Mouse (Mus musculus): ENCODE measurements around the gene Ate1.
"Not testable (repeated sequence)": the region's sequence is repeated elsewhere in the genome, so short reads cannot be mapped to it uniquely, and the experiment has no call there.

The Ate1 gene

DNA sequence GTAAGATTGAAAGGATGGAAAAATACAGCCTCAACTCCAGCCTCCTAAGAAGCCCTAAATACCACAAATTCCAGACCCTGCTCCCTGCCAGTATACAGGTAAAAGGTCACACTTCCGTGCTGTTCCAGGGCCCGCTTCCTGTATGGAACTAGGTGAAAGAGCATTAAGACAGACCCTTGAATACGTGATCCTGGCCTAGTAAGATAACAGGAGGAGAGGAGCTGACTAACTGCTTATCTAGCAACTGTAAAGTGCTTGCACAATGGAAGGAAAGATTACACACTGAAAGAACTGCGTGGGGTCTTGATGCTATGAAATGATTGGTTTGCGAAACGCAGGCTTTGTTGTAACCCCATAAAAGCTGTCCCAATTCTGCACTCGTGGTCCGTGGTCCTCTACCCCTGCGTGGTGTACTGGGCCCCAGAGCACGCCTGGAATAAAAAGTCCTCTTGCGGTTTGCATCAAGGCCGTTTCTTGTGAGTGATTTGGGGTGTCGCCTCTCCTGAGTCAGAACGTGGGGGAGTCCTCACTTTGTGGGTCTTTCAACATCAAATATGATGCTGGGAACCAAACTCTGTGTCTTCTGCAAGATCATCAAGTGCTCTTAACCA lies 748 bp upstream of the Ate1 start:
- DNase-seq (ENCODE audit: low spot score in 2 of 2): no peak

DNA sequence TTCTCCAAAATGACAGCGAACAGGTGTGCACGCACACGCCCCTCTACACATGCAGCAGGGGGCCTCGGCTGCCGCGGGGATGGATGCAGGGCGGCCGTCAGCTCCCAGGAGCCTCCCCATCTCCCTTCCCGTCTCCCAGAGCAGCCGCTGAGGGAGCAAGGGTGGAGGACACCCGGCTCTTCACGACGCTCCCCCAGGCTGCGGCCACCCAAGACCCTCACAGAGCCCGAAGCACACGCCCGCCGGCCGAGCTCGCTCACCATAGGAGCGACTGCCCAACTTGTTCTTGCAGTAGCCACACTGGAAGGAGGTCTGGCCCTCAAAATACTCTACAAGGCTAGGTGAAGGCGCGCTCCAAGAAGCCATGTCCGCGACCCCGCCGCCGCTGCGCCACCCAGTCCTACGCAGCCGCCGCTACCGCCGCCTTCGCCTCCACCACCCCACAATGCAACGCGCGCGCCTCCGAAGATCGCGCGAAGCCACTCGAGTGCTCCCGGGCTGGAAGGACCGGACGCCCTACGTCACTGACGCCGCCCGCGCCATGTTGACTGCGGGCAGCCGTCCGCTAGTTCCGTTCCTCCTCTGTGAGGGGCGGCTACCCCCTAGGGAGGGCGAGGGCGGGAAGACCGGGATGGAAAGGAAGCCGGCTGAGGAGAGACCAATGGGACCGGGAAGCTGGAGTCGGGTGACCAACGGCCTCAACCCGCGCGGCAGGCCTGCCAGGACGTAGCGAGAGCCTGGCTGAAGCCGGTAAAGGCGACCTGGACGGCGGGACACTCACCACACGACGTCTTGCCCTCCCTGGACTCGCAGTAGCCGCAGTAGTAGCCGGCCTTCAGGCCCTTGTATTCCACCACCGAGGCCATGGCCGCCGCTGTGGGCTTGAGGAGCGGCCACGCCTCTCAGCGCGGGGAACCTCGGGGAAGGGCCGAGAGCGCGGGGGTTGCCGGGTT lies 797 bp downstream of the Ate1 start:
- peak; percentile 98 to 99 for DNase-seq (ENCODE audit: low spot score in 2 of 2)

DNA sequence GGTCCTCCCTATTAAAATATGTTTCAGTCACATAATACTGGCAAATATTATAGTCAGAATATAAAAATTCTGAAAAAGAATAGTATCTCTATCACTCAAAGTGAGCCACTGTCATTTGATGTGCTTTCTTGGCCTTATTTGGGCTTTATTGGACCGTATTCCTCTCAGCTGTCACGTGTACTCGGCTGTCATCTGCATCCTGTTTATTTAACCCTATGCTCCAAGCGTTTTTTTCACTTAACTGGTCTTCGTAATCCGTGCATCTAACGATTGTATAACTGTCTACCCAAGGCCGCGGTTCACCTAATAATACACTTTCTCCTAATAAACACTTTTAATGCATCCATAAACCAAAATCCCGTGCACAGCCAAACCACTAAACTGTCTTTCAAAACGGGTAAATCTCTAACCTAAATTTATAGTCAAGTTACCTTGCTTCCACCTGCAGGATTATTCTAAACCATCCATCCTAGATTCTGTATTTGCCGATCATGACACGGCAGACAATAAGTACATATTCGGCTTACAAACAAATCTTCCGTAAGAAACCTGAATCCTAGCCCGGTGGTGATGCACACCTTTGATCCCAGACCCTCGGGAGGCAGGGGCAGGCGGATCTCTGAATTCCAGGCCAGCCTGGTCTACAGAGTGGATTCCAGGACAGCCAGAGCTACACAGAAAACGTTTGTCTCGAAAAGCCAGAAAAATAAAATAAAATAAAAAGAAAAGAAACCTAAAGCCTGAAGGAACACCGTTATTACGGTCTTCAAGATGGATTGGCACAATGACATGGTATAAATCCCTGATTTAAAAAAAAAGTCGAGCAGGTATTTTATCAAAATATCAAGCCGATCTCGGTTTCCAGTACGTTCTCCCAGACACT lies 1.7 kb downstream of the Ate1 start:
- no peak for DNase-seq (ENCODE audit: low spot score in 2 of 2)

DNA sequence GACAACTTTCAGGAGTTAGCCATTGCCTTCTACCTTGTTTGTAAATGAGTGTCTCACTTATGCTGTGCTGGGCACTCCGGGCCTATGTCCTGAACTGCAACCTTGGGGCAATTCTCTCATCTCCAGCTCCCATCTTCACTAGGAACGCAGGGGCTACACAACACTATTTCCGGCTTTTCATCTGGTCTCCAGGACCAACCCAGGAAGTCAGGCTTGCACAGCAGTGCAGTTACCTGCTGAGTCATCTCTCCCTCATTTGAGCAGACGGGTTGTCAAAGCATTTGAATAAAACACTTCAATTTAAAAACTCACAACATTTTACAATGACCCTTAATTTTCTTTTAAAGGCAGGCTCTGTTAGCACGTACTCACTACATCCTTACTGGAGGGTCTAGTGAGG lies 9.9 kb downstream of the Ate1 start:
- no peak for DNase-seq (ENCODE audit: low spot score in 2 of 2)

DNA sequence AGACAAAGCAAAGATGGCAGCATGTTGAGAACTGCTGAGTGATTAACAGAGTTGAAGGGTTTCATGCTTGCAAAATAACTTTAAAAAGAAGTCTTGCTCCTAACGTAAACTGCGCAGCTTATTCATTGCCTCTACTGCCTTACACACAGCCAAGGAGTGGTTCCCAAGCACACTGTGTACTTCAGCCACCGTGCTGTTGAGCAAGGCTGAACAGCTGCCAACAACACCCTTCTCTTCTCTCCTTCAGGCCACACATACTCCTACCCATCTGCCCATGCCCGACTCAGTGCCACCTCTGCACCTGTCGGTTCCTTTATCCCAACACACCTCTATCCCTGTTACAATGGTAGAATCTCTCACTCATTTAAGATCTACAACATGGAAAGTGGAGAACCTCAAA lies 17.2 kb downstream of the Ate1 start:
- no peak for DNase-seq (ENCODE audit: low spot score in 2 of 2)

DNA sequence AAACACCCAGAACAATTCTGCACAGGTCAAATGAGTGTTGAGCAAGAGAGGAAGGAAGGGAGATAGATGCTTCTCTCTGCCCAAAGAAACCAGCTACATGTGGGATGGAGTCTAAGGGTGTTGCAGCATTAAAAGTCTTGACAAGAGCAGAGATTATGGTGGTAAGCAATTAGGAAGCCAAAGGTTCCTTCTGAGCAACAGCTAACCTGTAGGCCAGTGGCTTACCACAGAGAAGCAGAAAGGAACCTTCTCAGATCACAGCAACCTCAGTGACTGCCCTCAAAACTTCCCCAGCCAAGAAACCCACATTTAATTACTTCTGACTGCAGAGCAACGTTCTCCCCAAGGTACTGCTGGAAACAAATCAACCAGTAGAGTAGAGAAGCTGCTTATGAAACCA lies 18.7 kb downstream of the Ate1 start:
- no peak for DNase-seq (ENCODE audit: low spot score in 2 of 2)

DNA sequence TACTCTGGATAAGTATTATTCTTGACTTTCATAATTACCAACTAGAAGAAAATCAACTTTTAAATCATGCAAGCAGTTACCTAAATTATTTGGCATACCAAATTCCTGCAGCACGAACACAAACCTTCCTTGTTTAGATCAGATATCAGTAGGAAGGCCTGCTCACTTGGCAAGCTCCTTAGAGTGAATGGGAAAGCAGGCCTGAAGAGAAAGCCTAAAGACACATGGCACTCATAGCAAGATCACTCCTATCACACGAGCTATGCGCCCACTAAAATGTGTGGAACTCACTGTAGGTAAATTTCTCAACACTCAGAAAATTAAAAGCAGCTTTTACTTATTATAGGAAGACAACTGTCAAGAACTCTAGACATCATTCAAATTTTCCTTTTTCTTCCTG lies 26.8 kb downstream of the Ate1 start:
- no peak for DNase-seq (ENCODE audit: low spot score in 2 of 2)

DNA sequence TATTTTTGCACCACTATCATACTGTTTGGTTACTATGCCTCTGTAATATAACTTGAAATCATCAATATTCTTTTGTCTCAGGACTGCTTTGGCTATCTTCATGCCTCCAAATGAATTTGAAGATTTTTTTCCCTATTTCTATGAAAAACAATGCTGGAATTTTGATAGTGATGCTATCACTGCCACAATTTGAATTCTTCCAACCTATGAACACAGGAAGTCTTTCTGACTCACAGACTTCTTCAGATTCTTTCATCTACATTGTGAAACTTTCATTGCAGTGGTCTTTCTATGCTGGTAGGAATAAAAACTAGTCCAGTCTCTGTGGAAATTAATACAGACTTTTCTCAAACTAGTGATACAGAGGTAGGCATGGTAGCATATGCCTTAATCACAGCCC lies 28.1 kb downstream of the Ate1 start:
- DNase-seq (ENCODE audit: low spot score in 2 of 2): no peak

DNA sequence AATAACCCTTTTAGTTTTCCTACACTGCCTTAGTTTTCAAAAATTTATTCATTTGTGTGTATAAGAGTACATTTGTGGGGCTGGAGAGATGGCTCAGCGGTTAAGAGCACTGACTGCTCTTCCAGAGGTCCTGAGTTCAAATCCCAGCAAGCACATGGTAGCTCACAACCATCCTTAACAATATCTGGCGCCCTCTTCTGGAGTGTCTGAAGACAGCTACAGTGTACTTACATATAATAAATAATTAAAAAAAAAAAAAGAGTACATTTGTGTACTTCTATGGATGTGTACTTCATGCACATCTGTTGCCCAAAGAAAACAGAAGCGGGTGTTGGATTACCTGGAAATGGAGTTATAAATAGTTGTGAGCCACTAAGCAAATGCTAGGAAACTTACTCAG lies 41.2 kb downstream of the Ate1 start:
- not testable (repeated sequence) for DNase-seq (ENCODE audit: low spot score in 2 of 2)

DNA sequence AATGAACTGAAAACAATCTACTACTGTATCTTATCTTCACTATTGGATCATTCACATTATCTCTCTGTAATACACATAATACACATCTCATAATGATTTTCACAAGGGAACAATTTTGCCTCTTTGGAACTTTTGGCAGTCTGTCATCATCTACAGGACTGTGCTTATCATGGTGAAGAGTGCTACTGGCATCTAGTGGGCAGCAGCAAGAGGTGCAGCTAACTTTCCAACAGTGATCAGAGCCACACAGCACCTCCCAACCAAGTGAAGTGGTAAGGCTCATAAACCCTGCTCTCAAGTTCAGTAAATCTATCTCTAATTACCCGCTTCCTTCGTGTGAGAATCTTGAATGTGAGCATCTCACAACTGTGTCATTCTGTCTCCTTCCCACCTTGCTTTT lies 44.2 kb downstream of the Ate1 start:
- DNase-seq (ENCODE audit: low spot score in 2 of 2): peak in 1 of 2 experiments; percentile 50

DNA sequence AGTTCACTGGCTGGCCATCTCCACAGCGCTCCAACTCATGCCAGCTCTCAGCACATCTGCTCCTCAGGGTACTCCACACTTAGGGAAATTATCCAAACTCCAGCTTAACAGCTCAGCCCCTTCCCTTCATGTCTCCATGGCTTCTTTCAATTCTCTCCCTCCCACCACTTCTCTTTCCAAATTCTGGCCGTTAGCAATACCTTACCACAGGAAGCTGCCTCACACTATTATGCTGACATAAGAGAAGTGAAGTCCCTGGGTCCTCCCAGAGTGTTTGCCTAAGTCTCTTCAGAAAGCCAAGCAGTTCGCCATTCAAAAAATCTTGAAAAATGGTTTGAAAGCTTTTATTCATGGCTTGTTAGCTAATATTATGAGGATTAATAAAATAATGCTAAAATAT lies 46.3 kb downstream of the Ate1 start:
- no peak for DNase-seq (ENCODE audit: low spot score in 2 of 2)

DNA sequence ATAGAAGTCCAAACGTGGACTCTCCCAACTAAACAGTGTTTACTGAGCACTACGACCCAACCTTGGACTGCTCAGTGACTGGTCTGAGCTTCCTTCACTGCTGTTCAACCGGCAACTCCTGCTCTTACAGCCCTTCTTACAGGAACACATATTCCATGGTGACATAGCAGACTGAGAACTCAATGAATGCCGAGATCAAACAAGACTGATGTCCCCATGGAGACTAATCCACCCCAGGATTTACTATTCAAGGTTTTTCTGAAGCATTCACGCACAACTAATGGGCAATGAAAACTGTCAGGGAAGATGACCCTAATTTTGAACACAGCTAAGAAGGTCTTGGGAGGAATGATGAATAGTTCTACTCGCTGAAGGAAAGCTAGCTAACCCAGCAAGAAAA lies 47.5 kb downstream of the Ate1 start:
- DNase-seq (ENCODE audit: low spot score in 2 of 2): no peak

DNA sequence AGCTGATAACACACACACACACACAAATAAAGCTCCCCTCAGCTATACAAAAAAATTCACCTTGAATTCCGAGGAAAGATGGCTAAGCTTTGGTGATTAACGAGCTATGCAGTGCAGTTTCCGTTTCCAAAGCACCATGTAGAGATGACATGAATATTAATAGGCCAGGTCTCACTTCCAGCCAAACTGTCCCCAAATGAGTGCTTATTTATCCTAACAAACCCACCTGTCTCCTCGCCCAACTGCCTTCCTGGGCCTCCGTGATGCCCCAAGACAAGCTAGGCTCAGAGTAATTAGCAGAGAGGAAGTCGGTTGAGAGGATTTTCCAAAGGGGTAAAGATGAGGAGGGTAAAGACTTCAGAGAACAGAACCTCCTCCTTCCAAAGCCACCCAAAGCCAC lies 49.1 kb downstream of the Ate1 start:
- no peak for DNase-seq (ENCODE audit: low spot score in 2 of 2)

DNA sequence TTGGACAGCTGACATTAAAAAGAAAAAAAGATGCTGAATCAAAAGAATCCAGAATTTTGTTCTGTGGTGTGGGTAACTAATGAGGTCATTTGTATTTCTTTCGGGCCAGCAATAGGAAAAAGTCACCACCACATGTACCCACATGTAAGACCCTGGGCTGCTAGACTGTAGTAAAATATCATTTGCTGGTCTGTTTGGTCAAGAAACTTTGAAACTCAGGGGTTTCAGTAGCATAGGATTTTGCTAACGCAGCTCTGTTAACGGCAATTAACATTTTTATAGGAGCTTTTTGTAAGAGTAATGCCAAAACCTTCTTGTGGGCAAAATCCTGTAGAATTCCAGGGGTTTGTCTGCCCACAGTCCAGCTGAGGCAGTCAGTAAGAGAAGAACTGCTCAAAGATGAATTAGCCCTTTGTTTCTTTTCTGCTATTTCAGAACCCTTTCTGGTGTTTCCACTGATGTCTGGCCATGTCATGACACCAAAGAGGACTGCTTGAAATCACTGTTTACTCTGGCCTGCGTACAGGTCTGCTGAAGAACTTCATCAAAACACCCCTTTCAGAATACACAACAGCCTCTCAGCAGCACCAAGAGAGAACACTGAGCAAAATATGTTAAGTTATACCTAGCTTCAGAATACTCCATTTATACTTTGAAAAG lies 64.5 kb downstream of the Ate1 start:
- DNase-seq (ENCODE audit: low spot score in 2 of 2): no peak

DNA sequence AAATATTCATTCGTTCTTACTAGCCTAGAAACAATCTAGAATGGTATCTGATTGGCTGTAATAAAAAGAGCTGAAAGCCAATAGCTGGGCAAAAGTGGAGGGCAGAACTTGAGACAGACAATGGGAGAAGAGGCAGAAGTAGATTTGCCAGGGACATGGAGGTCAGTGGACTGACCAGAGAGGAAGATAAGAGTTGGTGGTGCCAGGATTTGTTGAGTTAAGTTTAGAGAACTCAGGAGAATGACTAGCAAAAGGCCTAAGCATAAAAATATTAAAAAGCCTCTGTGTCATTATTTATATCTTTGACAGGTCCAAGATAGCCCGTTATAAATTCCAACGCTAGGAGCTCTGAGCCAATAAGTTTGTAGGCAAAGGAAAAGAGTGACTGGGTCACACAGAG lies 65.9 kb downstream of the Ate1 start:
- DNase-seq (ENCODE audit: low spot score in 2 of 2): no peak

DNA sequence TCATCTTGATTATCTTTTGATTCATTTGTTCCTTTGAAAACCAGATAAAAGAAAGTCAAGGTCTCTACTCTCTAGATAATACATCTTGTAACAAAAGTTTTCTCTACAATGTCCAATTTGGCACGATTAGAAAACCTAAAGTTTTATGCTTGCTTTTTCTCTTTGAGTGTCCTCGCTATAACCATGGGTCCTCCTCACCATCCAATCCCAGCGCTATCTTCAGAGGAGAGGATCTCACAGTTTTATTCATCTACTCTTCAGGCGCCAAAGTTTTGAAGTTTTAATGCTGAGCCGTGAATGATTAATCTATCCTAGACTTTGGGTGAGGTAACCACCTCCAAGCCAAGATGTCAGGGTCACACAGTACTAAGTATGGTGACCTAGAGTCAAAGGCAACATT lies 84.4 kb downstream of the Ate1 start:
- DNase-seq (ENCODE audit: low spot score in 2 of 2): no peak

DNA sequence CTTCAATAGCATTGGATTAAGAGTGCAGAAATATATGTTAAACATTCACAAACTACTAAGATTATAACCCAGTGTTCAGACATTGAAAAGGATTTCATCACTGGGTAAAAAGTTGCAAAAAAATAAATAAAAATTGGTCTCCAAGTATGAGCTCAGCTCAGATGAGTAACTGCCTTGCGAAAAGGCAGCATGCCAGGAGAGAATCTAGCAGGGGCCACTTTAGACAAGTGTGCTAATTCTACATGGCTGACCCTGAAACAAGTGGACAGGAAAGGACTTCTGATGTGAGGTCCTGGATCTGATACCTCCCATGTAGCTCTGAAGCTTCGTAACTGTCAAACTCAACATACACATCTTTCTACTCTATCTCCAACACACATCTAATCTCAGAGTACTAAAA lies 88.0 kb downstream of the Ate1 start:
- DNase-seq (ENCODE audit: low spot score in 2 of 2): no peak

DNA sequence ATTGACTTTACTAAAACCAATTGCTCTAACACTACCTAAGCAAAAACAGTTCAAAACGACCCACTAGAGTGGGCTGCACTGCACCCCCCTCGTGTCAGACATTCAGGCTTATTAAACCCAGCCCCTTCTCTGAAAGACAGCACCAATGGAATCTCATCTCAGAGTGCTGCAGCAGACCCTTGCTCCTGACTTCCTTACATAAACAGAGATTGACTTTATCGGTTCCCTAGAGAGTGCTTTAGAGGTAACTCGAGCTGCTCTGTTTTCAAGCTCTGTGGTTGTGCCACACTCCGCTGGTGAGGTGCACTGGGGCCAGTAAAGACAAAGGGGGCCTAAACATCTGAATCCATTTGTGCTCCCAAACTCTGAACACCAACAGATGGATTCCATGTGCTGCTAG lies 93.6 kb downstream of the Ate1 start:
- no peak for DNase-seq (ENCODE audit: low spot score in 2 of 2)

DNA sequence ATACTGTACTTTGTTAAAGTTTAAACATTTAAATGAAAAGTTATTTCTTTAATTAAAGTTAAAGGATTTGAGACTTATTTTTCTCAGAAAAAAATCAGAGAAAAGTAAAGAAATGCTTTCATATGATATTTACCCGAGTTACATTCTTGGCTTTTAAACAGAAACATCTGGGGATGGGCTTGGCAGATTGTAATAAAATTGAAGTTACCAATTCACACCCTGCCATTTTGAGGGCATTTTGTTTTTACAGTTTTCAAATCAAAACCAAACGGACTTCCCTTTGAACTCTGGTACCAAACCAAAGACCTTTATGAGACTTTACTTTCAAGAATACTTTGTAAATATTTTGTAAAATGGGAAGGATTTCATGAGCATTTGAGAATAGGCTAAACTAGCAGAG lies 94.2 kb downstream of the Ate1 start:
- DNase-seq (ENCODE audit: low spot score in 2 of 2): no peak

DNA sequence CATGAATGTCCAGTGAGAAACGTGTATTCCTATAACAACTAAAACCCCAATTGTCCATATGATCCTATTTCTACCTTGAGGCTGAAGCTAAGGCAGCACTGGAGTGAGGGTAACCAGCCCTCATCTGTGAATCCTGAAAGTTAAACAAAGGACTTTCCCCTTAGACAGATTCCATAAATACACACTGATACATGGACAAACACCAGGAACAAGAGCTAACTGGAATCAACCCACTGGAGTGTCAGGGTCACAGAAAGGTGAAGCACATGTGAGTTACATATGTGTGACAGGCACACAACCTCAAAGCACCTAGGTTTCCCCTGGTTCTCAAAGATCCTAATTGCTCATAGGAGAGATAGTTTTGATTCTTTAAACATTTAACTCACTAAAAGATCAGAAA lies 100.2 kb downstream of the Ate1 start:
- no peak for DNase-seq (ENCODE audit: low spot score in 2 of 2)

DNA sequence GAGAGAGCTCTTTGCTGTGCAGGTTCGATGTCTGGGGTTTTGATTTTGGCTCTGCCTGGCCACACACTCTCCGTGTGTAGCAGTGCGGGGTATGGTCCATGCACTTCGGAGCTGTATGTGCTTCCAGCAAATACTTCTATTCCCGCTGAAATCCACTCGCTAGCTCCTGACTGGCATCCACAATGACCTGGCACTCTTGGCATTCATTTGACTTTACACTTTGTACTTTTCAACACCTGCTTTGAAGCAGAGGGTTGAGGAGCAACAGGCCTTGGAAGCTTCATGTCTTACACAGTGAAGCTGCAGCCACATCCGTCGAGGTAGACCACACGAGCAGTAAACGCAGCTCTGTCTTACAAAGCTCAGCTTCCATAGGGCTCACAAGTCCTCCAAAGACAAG lies 112.5 kb downstream of the Ate1 start:
- DNase-seq (ENCODE audit: low spot score in 2 of 2): no peak

DNA sequence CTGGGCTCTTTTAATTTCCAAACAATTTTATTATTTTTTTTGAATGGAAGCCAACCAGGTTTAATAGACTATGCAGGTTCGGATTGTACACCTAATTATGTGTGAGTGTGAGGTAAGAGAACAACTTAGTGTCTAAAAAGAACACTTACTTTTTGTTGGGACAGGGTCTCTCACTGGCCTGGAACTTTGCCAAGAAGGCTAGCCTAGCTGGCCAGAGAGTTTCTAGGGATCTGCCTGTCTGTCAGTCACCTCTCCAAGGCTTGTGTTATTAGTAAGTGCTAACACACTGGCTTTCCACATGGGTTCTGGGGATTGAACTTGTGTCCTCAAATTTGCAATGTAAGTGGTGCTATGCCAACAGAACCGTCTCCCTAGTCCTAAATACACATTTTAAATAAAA lies 116.8 kb downstream of the Ate1 start:
- no peak for DNase-seq (ENCODE audit: low spot score in 2 of 2)

Data from cerebellum, postnatal 4 days (tissue).